9 mouse cellular contexts compared by ENCODE assay signal in genomic region chr7:45068000-45068318, GRCm38 (mm10). TPM values are rescaled to one million over a fixed set of nuclear protein-coding genes. Genes with fewer than 3 reads are reported as not detected.
DNase-seq lines count a peak whose midpoint lies in the region; ATAC-seq lines count a peak whose summit lies in the region.
"Had no signal": no experiment of that assay in that cellular context is flagged by ENCODE, and none has a peak within 500 bp of the region (broad histone marks: within the 10 kb centered on the region; RNA-seq: fewer than 3 reads in every experiment).

No protein-coding gene starts in this region.

- H3K27ac ChIP-seq in hindbrain, embryonic 11.5 days (ENCODE audit: low read depth, low read length) = no peak overlapping the region
- no peak overlapping the region for H3K27ac ChIP-seq in hindbrain, embryonic 12.5 days
- H3K27ac ChIP-seq in intestine, embryonic 16.5 days (ENCODE audit: low read length) = no peak overlapping the region
- H3K27ac ChIP-seq in hindbrain, embryonic 14.5 days = no peak overlapping the region
- H3K27ac ChIP-seq: neural tube, embryonic 13.5 days had no signal

- DNase-seq in hindbrain, embryonic 11.5 days (ENCODE audit: low spot score) = peak; percentile 59
- DNase-seq in ES-CJ7 (ENCODE audit: low read depth, low spot score) = peak; percentile 96
- peak; percentile 66 to 68 for DNase-seq in cerebellum, postnatal 10 days
- peak; percentile 62 for DNase-seq in lung, postnatal 25 days (ENCODE audit: low spot score)
- peak; percentile 47 to 70 for DNase-seq in thymus, postnatal 10 days (ENCODE audit: low spot score in 2 of 2)
- DNase-seq in hindbrain, embryonic 14.5 days (ENCODE audit: low spot score) = no peak

- WGBS in hindbrain, embryonic 11.5 days = 29% methylated on average over 5 of the region's 5 CpGs
- WGBS in hindbrain, embryonic 12.5 days = 32% methylated on average over 5 of the region's 5 CpGs
- WGBS in intestine, embryonic 16.5 days = 36% methylated on average over 5 of the region's 5 CpGs
- 32% methylated on average over 5 of the region's 5 CpGs for WGBS in hindbrain, embryonic 14.5 days

- no peaks in the 10 kb centered on the region for H3K9me3 ChIP-seq in hindbrain, embryonic 11.5 days (ENCODE audit: control insufficient read depth, low read length)
- H3K9me3 ChIP-seq in hindbrain, embryonic 12.5 days (replicated peaks) = no peaks in the 10 kb centered on the region
- H3K9me3 ChIP-seq in intestine, embryonic 16.5 days (ENCODE audit: control insufficient read depth, low read length) = no peaks in the 10 kb centered on the region
- H3K9me3 ChIP-seq in hindbrain, embryonic 14.5 days (ENCODE audit: control insufficient read depth, low read length) = no peaks in the 10 kb centered on the region
- H3K9me3 ChIP-seq: neural tube, embryonic 13.5 days had no signal

- H3K4me3 ChIP-seq in hindbrain, embryonic 11.5 days (ENCODE audit: low read depth, low read length) = no peak overlapping the region
- H3K4me3 ChIP-seq in hindbrain, embryonic 12.5 days = no peak overlapping the region
- H3K4me3 ChIP-seq in intestine, embryonic 16.5 days (ENCODE audit: low read length) = no peak overlapping the region
- H3K4me3 ChIP-seq in hindbrain, embryonic 14.5 days (replicated peaks; ENCODE audit: low read length) = no peak overlapping the region
- H3K4me3 ChIP-seq: neural tube, embryonic 13.5 days had no signal

- ATAC-seq in hindbrain, embryonic 11.5 days (ENCODE audit: low FRiP score) = no peak
- ATAC-seq in hindbrain, embryonic 12.5 days (ENCODE audit: low FRiP score) = no peak
- peak; percentile 41; the same call in 1 of the 2 replicates for ATAC-seq in intestine, embryonic 16.5 days
- no peak for ATAC-seq in hindbrain, embryonic 14.5 days (ENCODE audit: low FRiP score)

- H3K4me2 ChIP-seq in hindbrain, embryonic 11.5 days (replicated peaks; ENCODE audit: low read depth, low read length) = no peak overlapping the region
- no peak overlapping the region for H3K4me2 ChIP-seq in hindbrain, embryonic 12.5 days (replicated peaks)
- H3K4me2 ChIP-seq in intestine, embryonic 16.5 days (ENCODE audit: low read depth, low read length) = no peak overlapping the region
- no peak overlapping the region for H3K4me2 ChIP-seq in hindbrain, embryonic 14.5 days (replicated peaks)
- H3K4me2 ChIP-seq: neural tube, embryonic 13.5 days had no signal

- no peak overlapping the region for H3K9ac ChIP-seq in hindbrain, embryonic 11.5 days (ENCODE audit: low read depth, low read length)
- H3K9ac ChIP-seq in hindbrain, embryonic 12.5 days = no peak overlapping the region
- H3K9ac ChIP-seq in intestine, embryonic 16.5 days (ENCODE audit: low read depth, low read length) = no peak overlapping the region
- no peak overlapping the region for H3K9ac ChIP-seq in hindbrain, embryonic 14.5 days
- H3K9ac ChIP-seq: neural tube, embryonic 13.5 days had no signal

- H3K36me3 ChIP-seq in hindbrain, embryonic 11.5 days (ENCODE audit: control insufficient read depth, insufficient read depth, low read length) = no peaks in the 10 kb centered on the region
- no peaks in the 10 kb centered on the region for H3K36me3 ChIP-seq in hindbrain, embryonic 12.5 days
- no peaks in the 10 kb centered on the region for H3K36me3 ChIP-seq in intestine, embryonic 16.5 days (ENCODE audit: control insufficient read depth, insufficient read depth, low read length)
- no peaks in the 10 kb centered on the region for H3K36me3 ChIP-seq in hindbrain, embryonic 14.5 days (replicated peaks; ENCODE audit: control insufficient read depth, insufficient read depth)
- H3K36me3 ChIP-seq: neural tube, embryonic 13.5 days had no signal

- H3K27me3 ChIP-seq in hindbrain, embryonic 11.5 days (ENCODE audit: control insufficient read depth, insufficient read depth, low read length) = no peaks in the 10 kb centered on the region
- H3K27me3 ChIP-seq in hindbrain, embryonic 12.5 days = no peaks in the 10 kb centered on the region
- no peaks in the 10 kb centered on the region for H3K27me3 ChIP-seq in intestine, embryonic 16.5 days (replicated peaks; ENCODE audit: control insufficient read depth, insufficient read depth, low read length)
- no peaks in the 10 kb centered on the region for H3K27me3 ChIP-seq in hindbrain, embryonic 14.5 days (ENCODE audit: control insufficient read depth, insufficient read depth, low read length)
- H3K27me3 ChIP-seq: neural tube, embryonic 13.5 days had no signal

- H3K4me1 ChIP-seq in hindbrain, embryonic 11.5 days (replicated peaks; ENCODE audit: control insufficient read depth, insufficient read depth, low read length) = no peaks in the 10 kb centered on the region
- peaks cover 7% of the 10 kb centered on the region for H3K4me1 ChIP-seq in hindbrain, embryonic 12.5 days
- H3K4me1 ChIP-seq in intestine, embryonic 16.5 days (ENCODE audit: control insufficient read depth, insufficient read depth, low read length) = peaks cover 4% of the 10 kb centered on the region
- peaks cover 6% of the 10 kb centered on the region; the same call in 1 of the 2 replicates for H3K4me1 ChIP-seq in hindbrain, embryonic 14.5 days (replicated peaks; ENCODE audit: control insufficient read depth, insufficient read depth, low read length)

RNA-seq across cellular contexts. Expression of gene Prrg2, which starts 5.5 kb away (rescaled TPM):
- 15.7 and 17.1 TPM in 2 replicates for polyA plus RNA-seq in hindbrain, embryonic 11.5 days (2014; fragmentation: Nextera tagmentation; extraction: Ambion mirVana)
- polyA plus RNA-seq in hindbrain, embryonic 12.5 days (2016; fragmentation: Nextera tagmentation; extraction: Ambion mirVana) = 17.8 and 18.0 TPM in 2 replicates
- 38.3 and 40.4 TPM in 2 replicates for polyA plus RNA-seq in intestine, embryonic 16.5 days (2015; fragmentation: Nextera tagmentation; extraction: Ambion mirVana)
- polyA plus RNA-seq in hindbrain, embryonic 14.5 days (2014; fragmentation: Nextera tagmentation; extraction: Ambion mirVana) = 12.8 and 13.9 TPM in 2 replicates

RNA-seq across cellular contexts. Expression of gene Nosip, which starts 5.7 kb away (rescaled TPM):
- 58.2 and 62.7 TPM in 2 replicates for polyA plus RNA-seq in hindbrain, embryonic 11.5 days (2014; fragmentation: Nextera tagmentation; extraction: Ambion mirVana)
- polyA plus RNA-seq in hindbrain, embryonic 12.5 days (2016; fragmentation: Nextera tagmentation; extraction: Ambion mirVana) = 55.9 and 60.0 TPM in 2 replicates
- 54.0 and 56.0 TPM in 2 replicates for polyA plus RNA-seq in intestine, embryonic 16.5 days (2015; fragmentation: Nextera tagmentation; extraction: Ambion mirVana)
- polyA plus RNA-seq in hindbrain, embryonic 14.5 days (2014; fragmentation: Nextera tagmentation; extraction: Ambion mirVana) = 57.9 and 62.1 TPM in 2 replicates

RNA-seq across cellular contexts. Expression of gene Prr12, which starts 15.3 kb away (rescaled TPM):
- polyA plus RNA-seq in hindbrain, embryonic 11.5 days (2014; fragmentation: Nextera tagmentation; extraction: Ambion mirVana) = 13.0 and 16.0 TPM in 2 replicates
- 10.9 and 14.0 TPM in 2 replicates for polyA plus RNA-seq in hindbrain, embryonic 12.5 days (2016; fragmentation: Nextera tagmentation; extraction: Ambion mirVana)
- 6.3 and 6.4 TPM in 2 replicates for polyA plus RNA-seq in intestine, embryonic 16.5 days (2015; fragmentation: Nextera tagmentation; extraction: Ambion mirVana)
- polyA plus RNA-seq in hindbrain, embryonic 14.5 days (2014; fragmentation: Nextera tagmentation; extraction: Ambion mirVana) = 16.5 and 16.8 TPM in 2 replicates

RNA-seq across cellular contexts. Expression of gene Rcn3, which starts 24.1 kb away (rescaled TPM):
- polyA plus RNA-seq in hindbrain, embryonic 11.5 days (2014; fragmentation: Nextera tagmentation; extraction: Ambion mirVana) = 134 and 149 TPM in 2 replicates
- polyA plus RNA-seq in hindbrain, embryonic 12.5 days (2016; fragmentation: Nextera tagmentation; extraction: Ambion mirVana) = 177 and 180 TPM in 2 replicates
- 237 and 260 TPM in 2 replicates for polyA plus RNA-seq in intestine, embryonic 16.5 days (2015; fragmentation: Nextera tagmentation; extraction: Ambion mirVana)
- polyA plus RNA-seq in hindbrain, embryonic 14.5 days (2014; fragmentation: Nextera tagmentation; extraction: Ambion mirVana) = 77.7 and 93.3 TPM in 2 replicates

RNA-seq across cellular contexts. Expression of gene Fcgrt, which starts 35.7 kb away (rescaled TPM):
- polyA plus RNA-seq in hindbrain, embryonic 11.5 days (2014; fragmentation: Nextera tagmentation; extraction: Ambion mirVana) = 12.9 and 13.2 TPM in 2 replicates
- 20.2 and 21.0 TPM in 2 replicates for polyA plus RNA-seq in hindbrain, embryonic 12.5 days (2016; fragmentation: Nextera tagmentation; extraction: Ambion mirVana)
- polyA plus RNA-seq in intestine, embryonic 16.5 days (2015; fragmentation: Nextera tagmentation; extraction: Ambion mirVana) = 334 and 458 TPM in 2 replicates
- polyA plus RNA-seq in hindbrain, embryonic 14.5 days (2014; fragmentation: Nextera tagmentation; extraction: Ambion mirVana) = 37.7 and 40.5 TPM in 2 replicates
